Comparison of ENCODE assay signal across 8 mouse cellular contexts in genomic region chr6:82971031-82971430, GRCm38 (mm10). TPM values are rescaled to one million over a fixed set of nuclear protein-coding genes. Genes with fewer than 3 reads are reported as not detected.
DNase-seq lines count a peak whose midpoint lies in the region; ATAC-seq lines count a peak whose summit lies in the region.

No protein-coding gene starts in this region.

- peak; percentile 83 for ATAC-seq in midbrain, embryonic 13.5 days

- no peak overlapping the region for H3K9ac ChIP-seq in midbrain, embryonic 13.5 days (replicated peaks)

- DNase-seq in urinary bladder, postnatal 14 days (ENCODE audit: low spot score), result peak; percentile 59
- DNase-seq in urinary bladder, postnatal 10 days (ENCODE audit: low spot score), result no peak
- peak; percentile 69 to 79 for DNase-seq in cerebellum, postnatal 25 days
- DNase-seq in gastrocnemius, adult 8-10 months (ENCODE audit: low spot score in 2 of 2), result peak; percentile 5 to 6
- DNase-seq in kidney, adult 11 months, result peak; percentile 8
- DNase-seq in left cerebral cortex, postnatal 25 days (ENCODE audit: low spot score in 2 of 2), result peak; percentile 63 to 82
- DNase-seq in spleen, postnatal 36 days (ENCODE audit: low spot score in 2 of 2), result peak; percentile 10 to 22

- no peaks in the 10 kb centered on the region for H3K9me3 ChIP-seq in midbrain, embryonic 13.5 days

- 15% methylated on average over 5 of the region's 5 CpGs for WGBS in midbrain, embryonic 13.5 days

- H3K4me2 ChIP-seq in midbrain, embryonic 13.5 days (replicated peaks), result no peak overlapping the region

- intact Hi-C loops in left cerebral cortex, postnatal 25 days (cut with DNase I), result loop anchor here (1.0 to 2.0 kb wide), 3 partner anchors 54 to 231 kb away; no protein-coding TSS in a partner anchor

- H3K4me1 ChIP-seq in midbrain, embryonic 13.5 days (replicated peaks), result no peaks in the 10 kb centered on the region

- H3K27ac ChIP-seq in midbrain, embryonic 13.5 days, result no peak overlapping the region

- no peak overlapping the region for H3K4me3 ChIP-seq in midbrain, embryonic 13.5 days (replicated peaks)

- no peaks in the 10 kb centered on the region for H3K36me3 ChIP-seq in midbrain, embryonic 13.5 days

- H3K27me3 ChIP-seq in midbrain, embryonic 13.5 days, result 0 out of 2 replicates have a peak, but pooled peaks cover 2% of the 10 kb centered on the region

RNA-seq across cellular contexts. Expression of gene M1ap, which starts 24.3 kb away (rescaled TPM):
- not detected for total RNA-seq in gastrocnemius, adult 8-10 months (2022)
- not detected for total RNA-seq in left cerebral cortex, postnatal 25 days (2021)
- polyA plus RNA-seq in midbrain, embryonic 13.5 days (2015; fragmentation: Nextera tagmentation; extraction: Ambion mirVana), result not detected in 2 replicates

RNA-seq across cellular contexts. Expression of gene Sema4f, which starts 31.5 kb away (rescaled TPM):
- total RNA-seq in gastrocnemius, adult 8-10 months (2022), result under 1 TPM in 1 of 4 experiments, not detected in 3; 0.61 TPM
- 10 to 100 TPM; 37.5 to 40.6 TPM for total RNA-seq in left cerebral cortex, postnatal 25 days (2021)
- 11.0 and 11.6 TPM in 2 replicates for polyA plus RNA-seq in midbrain, embryonic 13.5 days (2015; fragmentation: Nextera tagmentation; extraction: Ambion mirVana)

Comparison
In these comparisons a context has a peak if more than half of its experiments do, and no peak if none do; other contexts are left out.
1. RNA of gene Sema4f, which starts 31.5 kb away (total RNA-seq): 37.5 to 40.6 TPM in left cerebral cortex, postnatal 25 days; 0.61 TPM in gastrocnemius, adult 8-10 months; every median in the first group is over 10 times any median in the second.